Comparison of ENCODE assay signal across 10 mouse cellular contexts in the genomic region with DNA sequence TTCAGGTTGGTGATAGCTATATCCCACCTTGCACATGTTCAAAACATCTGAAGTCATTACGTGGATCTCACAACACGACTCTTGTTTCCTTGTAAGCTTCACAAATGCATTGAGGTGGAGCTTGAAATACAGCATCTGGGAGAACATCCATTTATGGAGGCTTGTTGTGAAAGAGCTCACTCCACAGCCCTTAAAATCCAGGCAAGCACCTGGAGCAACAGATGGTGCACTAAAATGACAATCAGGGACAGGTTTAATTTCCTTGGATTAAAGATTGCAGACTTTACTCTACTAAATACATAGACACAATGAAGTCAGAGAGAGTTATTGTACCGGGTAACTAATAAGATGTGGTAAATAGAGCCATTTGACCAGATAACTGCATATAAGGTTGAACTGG.
"Had no signal": no experiment of that assay in that cellular context is flagged by ENCODE, and none has a peak within 500 bp of the region (broad histone marks: within the 10 kb centered on the region; RNA-seq: fewer than 3 reads in every experiment).

No protein-coding gene starts in this region.

- ATAC-seq: lung, postnatal 0 days; midbrain, embryonic 13.5 days had no signal

- DNase-seq: kidney, adult 9 months; lung, adult 2 months; lung, postnatal 36 days; right cerebral cortex, adult 18-20 months; right cerebral cortex, postnatal 4 days; spleen, adult 18-20 months; thymus, adult 2 months; thymus, postnatal 36 days had no signal
